8 mouse cellular contexts compared by ENCODE assay signal in genomic region chr13:55622649-55623541, GRCm38 (mm10). TPM values are rescaled to one million over a fixed set of nuclear protein-coding genes. Genes with fewer than 3 reads are reported as not detected.
A peak's percentile ranks its signal among the peaks of the same experiment; 100 is the strongest.
DNase-seq lines count a peak whose midpoint lies in the region; ATAC-seq and TF ChIP-seq lines count a peak whose summit lies in the region.

TSS of gene Caml (plus strand) at chr13:55623005.

- no peaks in the 10 kb centered on the region for H3K9me3 ChIP-seq in hindbrain, embryonic 10.5 days
- no peaks in the 10 kb centered on the region for H3K9me3 ChIP-seq in lung, postnatal 0 days (ENCODE audit: low read length)

- H3K4me3 ChIP-seq in hindbrain, embryonic 10.5 days = peak within 1 kb of the TSS; percentile 72
- peak within 1 kb of the TSS; percentile 84 for H3K4me3 ChIP-seq in lung, postnatal 0 days (ENCODE audit: low read depth, low read length)

- H3K4me1 ChIP-seq in hindbrain, embryonic 10.5 days (replicated peaks) = peaks cover 23% of the 10 kb centered on the region
- peaks cover 5% of the 10 kb centered on the region; the same call in 1 of the 2 replicates for H3K4me1 ChIP-seq in lung, postnatal 0 days (ENCODE audit: insufficient read depth, low read depth, low read length)

- TF ChIP-seq EP300 in lung, postnatal 0 days (IDR thresholded peaks at IDR 0.05) = peak; percentile 39; the same call in 1 of the 2 replicates

- WGBS in hindbrain, embryonic 10.5 days = under 1% methylated on average over 59 of the region's 59 CpGs
- WGBS in lung, postnatal 0 days = 0% methylated on average over 54 of the region's 59 CpGs

- H3K27ac ChIP-seq in hindbrain, embryonic 10.5 days = peak within 1 kb of the TSS; percentile 97
- peak within 1 kb of the TSS; percentile 76 for H3K27ac ChIP-seq in lung, postnatal 0 days (ENCODE audit: low read length)

- peak; percentile 98 for ATAC-seq in frontal cortex, adult (ENCODE audit: low TSS enrichment)
- peak; percentile 99 for ATAC-seq in lung, postnatal 0 days

- peaks cover 31% of the 10 kb centered on the region for H3K36me3 ChIP-seq in hindbrain, embryonic 10.5 days
- H3K36me3 ChIP-seq in lung, postnatal 0 days (ENCODE audit: insufficient read depth, low read length) = peaks cover 3% of the 10 kb centered on the region; the same call in 1 of the 2 replicates

- TF ChIP-seq CTCF in lung, postnatal 0 days (IDR thresholded peaks at IDR 0.05) = peak; percentile 25; the same call in 1 of the 2 replicates

- DNase-seq in MN1 (ENCODE audit: low spot score) = peak; percentile 95
- DNase-seq in cerebellum, adult 9-10 months = peak; percentile 89
- DNase-seq in hindbrain, embryonic 10.5 days (ENCODE audit: low spot score) = peak; percentile 90
- DNase-seq in layer of hippocampus, adult 9-11 months = peak; percentile 90
- DNase-seq in lung, postnatal 0 days (ENCODE audit: low spot score) = peak; percentile 96
- DNase-seq in ovary, postnatal 14 days (ENCODE audit: low spot score) = peak; percentile 80
- DNase-seq in thymus, postnatal 14 days = peak; percentile 90

- H3K4me2 ChIP-seq in lung, postnatal 0 days (replicated peaks; ENCODE audit: low read depth, low read length) = peak within 1 kb of the TSS; percentile 63

- H3K9ac ChIP-seq in lung, postnatal 0 days (replicated peaks; ENCODE audit: low read depth) = peak within 1 kb of the TSS; percentile 69

- no peaks in the 10 kb centered on the region for H3K27me3 ChIP-seq in hindbrain, embryonic 10.5 days (ENCODE audit: insufficient read depth, poor library complexity, severe bottlenecking)
- no peaks in the 10 kb centered on the region for H3K27me3 ChIP-seq in lung, postnatal 0 days (replicated peaks; ENCODE audit: insufficient read depth, low read length)

RNA-seq across cellular contexts. Expression of gene Caml, which starts in this region (rescaled TPM):
- polyA plus RNA-seq in hindbrain, embryonic 10.5 days (2016; fragmentation: Nextera tagmentation; extraction: Ambion mirVana) = 55.0 and 60.9 TPM in 2 replicates
- polyA plus RNA-seq in lung, postnatal 0 days (2015; fragmentation: Nextera tagmentation; extraction: Ambion mirVana) = 47.4 and 50.4 TPM in 2 replicates

Comparison
In these comparisons a context has a peak if more than half of its experiments do, and no peak if none do; other contexts are left out.
1. Peak in every context shown above with its lines: DNase-seq, ATAC-seq, H3K4me3 ChIP-seq and H3K27ac ChIP-seq.